Mouse (Mus musculus) T-helper 2 cell (primary cell): Measurements from ENCODE around the gene Arl16.

Experiments used
- in situ Hi-C: fragments of 300-600 bp; cut with MboI, MseI; formaldehyde crosslinking; loops from one replicate; pipeline ENCODE4 v1.15.1; 2025; ENCODE audit warnings: high pct_unique_total_duplicates

Arl16 gene

GRCm38 (mm10) chr11:120492024-120492877 is 24.8 kb upstream of the Arl16 start:
- in situ Hi-C loops = no loop called here

DNA sequence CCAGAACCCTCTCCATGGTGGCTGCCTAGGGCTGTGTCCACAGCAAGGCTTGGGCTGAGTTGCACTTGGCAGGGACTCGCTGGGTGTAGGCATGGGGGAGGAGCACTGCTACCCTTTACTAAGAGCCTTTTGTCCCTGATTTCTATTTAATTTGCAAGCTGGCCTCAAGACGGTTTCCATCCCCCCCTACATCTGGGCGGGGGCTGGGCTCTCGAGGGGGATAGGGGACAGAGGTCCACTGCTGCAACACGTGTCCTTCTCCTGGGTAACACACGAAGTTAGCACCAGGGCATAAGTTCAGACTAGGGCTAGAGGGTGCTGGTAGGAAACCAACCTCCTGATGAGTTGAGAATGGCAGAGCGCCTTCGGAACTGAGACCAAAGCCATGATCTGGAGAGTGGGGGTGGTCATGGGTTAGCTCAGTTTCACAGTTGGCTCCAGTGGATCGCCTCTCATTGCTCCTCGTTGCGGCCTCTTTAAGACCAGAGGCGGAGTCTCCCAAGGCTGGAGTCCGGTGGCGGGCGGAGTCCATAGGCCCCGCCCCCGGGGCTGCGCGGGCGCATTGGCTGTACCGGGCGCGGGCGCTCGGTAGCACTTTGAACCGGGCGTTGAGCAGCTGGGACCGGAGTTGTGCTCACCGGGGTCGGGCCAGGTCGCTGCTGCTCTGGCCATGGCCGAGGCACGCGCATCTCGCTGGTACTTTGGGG is 24.1 kb upstream of the Arl16 start, which contains the start of gene Slc25a10:
TSS of gene Slc25a10 (plus strand) at position 524 of the 707 bp plus-strand sequence.
- in situ Hi-C loops = no loop called here

- in situ Hi-C loops = no loop called here
Observed at GRCm38 (mm10) chr11:120490291-120491046, 23.1 kb upstream of the Arl16 start.

DNA sequence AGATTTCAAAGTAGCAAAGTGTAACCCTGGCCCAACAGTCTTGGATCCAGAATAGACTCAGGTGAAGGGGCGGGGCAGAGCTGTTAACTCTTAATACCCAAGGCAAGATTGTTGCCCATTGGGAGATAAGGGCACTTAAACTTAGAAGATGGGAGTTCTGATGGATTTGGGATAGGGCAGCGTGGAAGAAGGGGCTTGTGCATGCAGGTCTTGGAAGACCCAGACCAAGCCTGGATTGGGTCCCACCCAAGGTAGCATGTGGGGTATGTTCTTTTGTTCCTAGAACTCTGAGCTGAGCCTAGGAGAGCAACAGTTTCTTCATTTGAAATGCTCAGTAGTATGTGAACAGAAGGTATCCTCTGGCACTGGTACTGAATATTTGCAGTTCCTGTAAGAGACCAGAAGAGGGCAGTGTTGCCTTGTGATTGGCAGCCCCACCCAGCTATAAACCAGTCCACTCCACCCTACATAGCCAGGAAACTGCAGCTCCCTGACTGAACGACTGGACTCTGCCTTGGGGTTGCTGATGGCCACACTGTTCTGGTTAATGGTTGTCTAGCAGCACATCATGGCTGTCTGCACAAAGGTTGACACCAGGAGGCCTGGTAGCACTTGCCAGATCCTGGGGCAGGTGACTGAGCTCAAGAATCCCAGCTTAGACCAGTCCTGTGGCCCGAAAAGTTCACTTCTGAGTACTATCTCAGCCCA is 21.8 kb upstream of the Arl16 start:
- in situ Hi-C loops = no loop called here

GRCm38 (mm10) chr11:120488516-120488915 is 21.1 kb upstream of the Arl16 start:
- in situ Hi-C loops = no loop called here

DNA sequence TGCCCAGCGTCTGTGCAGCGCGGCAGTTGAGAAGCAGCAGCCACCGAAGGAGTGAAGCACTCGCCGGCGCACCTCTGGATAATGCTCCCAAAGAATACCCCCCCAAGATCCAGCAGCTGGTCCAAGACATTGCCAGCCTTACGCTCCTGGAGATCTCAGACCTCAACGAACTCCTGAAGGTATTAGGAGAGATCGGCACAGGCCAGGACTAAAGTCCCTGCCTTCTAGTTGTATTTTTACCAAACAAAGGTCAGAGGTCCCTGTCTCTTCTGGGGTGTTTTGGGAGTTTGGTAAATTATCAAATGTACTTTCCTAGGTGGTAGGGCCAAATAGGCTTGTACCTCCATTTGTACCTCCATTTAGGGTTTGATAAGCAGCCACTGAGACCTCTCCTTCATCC is 17.8 kb upstream of the Arl16 start:
- in situ Hi-C loops = no loop called here

- in situ Hi-C loops = no loop called here
Observed at GRCm38 (mm10) chr11:120484265-120484981, 17.0 kb upstream of the Arl16 start, which contains the start of gene Mrpl12. TSS of gene Mrpl12 (plus strand) at chr11:120484613.

DNA sequence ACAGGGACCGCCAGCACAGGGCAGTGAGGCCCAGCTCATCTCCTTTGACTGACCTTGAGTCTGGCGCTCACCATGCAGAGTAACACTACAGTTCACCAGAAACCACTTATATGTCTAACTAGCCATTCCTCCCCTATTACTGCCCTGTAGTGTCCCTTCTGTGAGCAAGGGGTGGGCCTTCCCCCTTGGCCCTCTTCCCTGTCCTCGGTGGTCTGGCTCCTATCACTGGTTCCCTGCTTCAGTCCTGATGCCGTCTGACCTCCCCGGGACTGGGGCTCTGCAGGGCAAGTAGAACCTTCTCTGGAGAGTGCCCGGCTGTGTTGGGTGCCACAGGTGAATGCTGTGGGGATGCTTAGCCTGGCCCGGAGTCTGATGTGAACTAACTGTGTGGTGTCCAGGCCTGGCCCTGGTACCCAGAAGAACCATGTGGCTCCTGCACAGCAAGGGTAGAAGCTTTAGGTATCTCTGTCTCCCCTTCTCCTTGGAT is 16.1 kb upstream of the Arl16 start:
- in situ Hi-C loops = no loop called here

DNA sequence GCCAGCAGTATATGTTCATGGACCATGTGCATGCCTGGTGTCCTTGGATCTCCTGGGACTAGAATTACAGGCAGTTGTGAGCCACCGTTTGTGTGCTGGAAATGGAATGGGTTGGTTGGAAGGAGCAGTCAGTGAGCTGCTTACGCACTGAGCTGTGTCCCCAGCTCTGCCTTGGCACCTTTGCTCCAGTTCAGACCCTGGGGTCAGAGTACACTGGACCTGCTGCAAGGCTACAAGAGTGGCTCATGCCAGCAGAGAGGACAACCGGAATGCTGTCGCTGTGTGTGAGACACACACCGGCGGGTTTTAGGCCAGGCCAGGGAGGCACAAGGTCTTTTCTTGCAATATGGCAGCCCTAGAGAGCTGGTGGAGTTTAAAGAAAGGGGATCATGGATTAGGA is 4.6 kb upstream of the Arl16 start:
- in situ Hi-C loops = no loop called here

GRCm38 (mm10) chr11:120467736-120468092 is 307 bp upstream of the Arl16 start:
- in situ Hi-C loops = no loop called here

GRCm38 (mm10) chr11:120465521-120465920 is 1.9 kb downstream of the Arl16 start:
- in situ Hi-C loops = no loop called here

GRCm38 (mm10) chr11:120464365-120464764 is 3.0 kb downstream of the Arl16 start:
- in situ Hi-C loops = no loop called here

- in situ Hi-C loops = no loop called here
Observed at GRCm38 (mm10) chr11:120463536-120463935, 3.9 kb downstream of the Arl16 start.

GRCm38 (mm10) chr11:120458847-120459597 is 8.4 kb downstream of the Arl16 start:
- in situ Hi-C loops = no loop called here

DNA sequence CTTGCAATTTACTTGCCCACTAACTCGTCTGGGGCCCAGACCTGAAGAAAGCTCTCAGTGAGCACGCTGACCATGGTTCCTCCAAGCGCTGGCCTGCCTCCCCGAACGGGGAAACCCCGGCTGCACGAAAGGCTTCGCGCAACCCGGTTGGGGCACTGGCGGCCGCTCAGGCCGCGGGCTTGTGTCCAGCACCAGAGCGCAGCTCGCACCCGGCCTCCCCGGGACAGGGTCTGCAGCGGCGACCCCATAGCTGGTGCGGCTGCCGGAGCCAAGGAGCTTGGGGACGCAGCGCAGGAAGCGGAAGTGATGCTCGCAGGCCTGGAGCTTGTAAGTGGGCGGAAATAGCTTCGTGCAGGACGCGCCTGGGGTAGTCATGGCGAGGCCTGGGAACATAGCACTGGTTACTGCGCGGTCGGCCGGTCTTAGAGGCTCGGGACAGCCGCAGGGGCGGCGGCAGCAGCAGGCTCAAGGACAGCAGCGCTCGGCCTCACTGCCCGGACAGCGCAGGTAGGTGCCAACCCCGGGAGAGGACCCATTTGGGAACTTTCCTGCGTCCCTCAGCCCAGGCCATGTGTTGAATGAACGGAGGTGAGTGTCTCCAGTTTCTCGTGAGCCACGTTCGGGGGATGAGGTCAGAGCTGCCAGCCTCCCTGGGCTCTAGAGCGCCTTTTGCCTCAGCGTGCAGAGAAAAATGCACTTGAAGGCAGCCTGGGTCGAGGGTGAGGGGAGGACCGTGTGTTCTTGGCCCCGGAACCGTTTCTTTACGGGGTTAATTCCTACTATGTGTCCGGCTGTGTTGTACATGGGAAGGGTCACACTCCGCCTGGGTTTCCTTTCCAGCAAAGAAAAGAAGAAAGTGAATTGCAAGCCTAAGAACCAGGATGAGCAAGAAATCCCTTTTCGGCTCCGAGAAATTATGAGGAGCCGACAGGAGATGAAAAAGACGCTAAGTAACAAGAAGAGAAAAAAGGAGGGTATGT is 9.3 kb downstream of the Arl16 start, which contains the start of the genes Oxld1 and Ccdc137:
TSS of gene Oxld1 (minus strand) at position 297 of the 980 bp plus-strand sequence.
TSS of gene Ccdc137 (plus strand) at position 344 of the 980 bp plus-strand sequence.
- in situ Hi-C loops = no loop called here

GRCm38 (mm10) chr11:120457370-120457769 is 10.0 kb downstream of the Arl16 start:
- in situ Hi-C loops = no loop called here

- in situ Hi-C loops = no loop called here
Observed at GRCm38 (mm10) chr11:120455413-120455812, 12.0 kb downstream of the Arl16 start.

- in situ Hi-C loops = no loop called here
Observed at GRCm38 (mm10) chr11:120454965-120455364, 12.4 kb downstream of the Arl16 start.
